Mouse (Mus musculus): ENCODE measurements at regions not wholly inside any gene's neighbourhood (a gene's known extent, or its start where the extent isn't known, plus 50 kb on each side); places are given as distances from the start of the nearest gene placed in this dataset.

DNA sequence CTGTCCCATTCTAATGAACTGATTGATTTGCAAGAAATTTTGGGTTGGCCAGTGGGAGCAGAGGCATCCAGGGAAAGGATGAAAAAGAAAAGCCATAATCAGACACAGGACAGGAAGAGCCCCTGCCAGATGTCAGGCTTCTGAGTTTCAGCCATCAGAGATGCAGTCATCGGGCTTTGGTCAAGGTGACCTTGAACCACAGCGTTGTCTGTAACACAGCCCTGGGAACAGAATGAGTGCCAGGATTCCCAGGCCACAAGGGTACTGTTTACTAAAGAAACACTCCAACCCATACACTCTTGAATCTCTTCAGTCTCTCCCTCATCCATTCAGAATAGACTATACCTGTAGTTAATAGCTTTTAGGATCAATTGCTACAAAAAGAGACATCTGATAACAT lies 239.0 kb downstream of the Rplp1 start:
- TF ChIP-seq CTCF (conservative IDR thresholded peaks at IDR 0.05; ENCODE audit: low read length) (no peak), POU5F1 (IDR thresholded peaks at IDR 0.05; ENCODE audit: borderline replicate concordance, low read length) (no peak), NANOG (IDR thresholded peaks at IDR 0.05; ENCODE audit: borderline replicate concordance, low read length) (no peak)

Data from E14TG2a.4 (cell line).